Mouse (Mus musculus): ENCODE measurements around the gene Prtg.

The Prtg gene

GRCm38 (mm10) chr9:72806731-72807419 lies at the start of gene Prtg:
Prtg (plus strand) TSS chr9:72806874.
- in situ Hi-C loops (cut with MboI; ENCODE audit: low pct_unique_long_range_greater_than_20kb in 1 of 2, low sequenced_read_pairs in 2 of 2, unreplicated experiment in 1 of 2) = no loop called here

- in situ Hi-C loops (cut with MboI; ENCODE audit: low pct_unique_long_range_greater_than_20kb in 1 of 2, low sequenced_read_pairs in 2 of 2, unreplicated experiment in 1 of 2) = no loop called here
Measured at GRCm38 (mm10) chr9:72757143-72757542, 49.5 kb upstream of the Prtg start.

- in situ Hi-C loops (cut with MboI; ENCODE audit: low pct_unique_long_range_greater_than_20kb in 1 of 2, low sequenced_read_pairs in 2 of 2, unreplicated experiment in 1 of 2) = no loop called here
Measured at GRCm38 (mm10) chr9:72758705-72759131, 48.0 kb upstream of the Prtg start.

GRCm38 (mm10) chr9:72763050-72763718 lies 43.5 kb upstream of the Prtg start:
- in situ Hi-C loops (cut with MboI; ENCODE audit: low pct_unique_long_range_greater_than_20kb in 1 of 2, low sequenced_read_pairs in 2 of 2, unreplicated experiment in 1 of 2) = loop anchor here (5.0 to 10.0 kb wide), 4 partner anchors 114 to 182 kb away; no protein-coding TSS in a partner anchor

- in situ Hi-C loops (cut with MboI; ENCODE audit: low pct_unique_long_range_greater_than_20kb in 1 of 2, low sequenced_read_pairs in 2 of 2, unreplicated experiment in 1 of 2) = loop anchor here in 1 of 2 experiments (10.0 kb wide), 2 partner anchors 118 to 178 kb away; no protein-coding TSS in a partner anchor
Measured at GRCm38 (mm10) chr9:72766789-72767349, 39.8 kb upstream of the Prtg start.

GRCm38 (mm10) chr9:72775022-72775421 lies 31.7 kb upstream of the Prtg start:
- in situ Hi-C loops (cut with MboI; ENCODE audit: low pct_unique_long_range_greater_than_20kb in 1 of 2, low sequenced_read_pairs in 2 of 2, unreplicated experiment in 1 of 2) = no loop called here

GRCm38 (mm10) chr9:72779004-72779403 lies 27.7 kb upstream of the Prtg start:
- in situ Hi-C loops (cut with MboI; ENCODE audit: low pct_unique_long_range_greater_than_20kb in 1 of 2, low sequenced_read_pairs in 2 of 2, unreplicated experiment in 1 of 2) = no loop called here

GRCm38 (mm10) chr9:72779733-72780132 lies 26.9 kb upstream of the Prtg start:
- in situ Hi-C loops (cut with MboI; ENCODE audit: low pct_unique_long_range_greater_than_20kb in 1 of 2, low sequenced_read_pairs in 2 of 2, unreplicated experiment in 1 of 2) = no loop called here

- in situ Hi-C loops (cut with MboI; ENCODE audit: low pct_unique_long_range_greater_than_20kb in 1 of 2, low sequenced_read_pairs in 2 of 2, unreplicated experiment in 1 of 2) = no loop called here
Measured at GRCm38 (mm10) chr9:72780694-72781093, 26.0 kb upstream of the Prtg start.

- in situ Hi-C loops (cut with MboI; ENCODE audit: low pct_unique_long_range_greater_than_20kb in 1 of 2, low sequenced_read_pairs in 2 of 2, unreplicated experiment in 1 of 2) = no loop called here
Measured at GRCm38 (mm10) chr9:72781466-72781865, 25.2 kb upstream of the Prtg start.

GRCm38 (mm10) chr9:72782121-72782520 lies 24.6 kb upstream of the Prtg start:
- in situ Hi-C loops (cut with MboI; ENCODE audit: low pct_unique_long_range_greater_than_20kb in 1 of 2, low sequenced_read_pairs in 2 of 2, unreplicated experiment in 1 of 2) = no loop called here

GRCm38 (mm10) chr9:72787732-72788131 lies 18.9 kb upstream of the Prtg start:
- in situ Hi-C loops (cut with MboI; ENCODE audit: low pct_unique_long_range_greater_than_20kb in 1 of 2, low sequenced_read_pairs in 2 of 2, unreplicated experiment in 1 of 2) = no loop called here

GRCm38 (mm10) chr9:72790530-72791212 lies 16.0 kb upstream of the Prtg start:
- in situ Hi-C loops (cut with MboI; ENCODE audit: low pct_unique_long_range_greater_than_20kb in 1 of 2, low sequenced_read_pairs in 2 of 2, unreplicated experiment in 1 of 2) = no loop called here

GRCm38 (mm10) chr9:72791213-72791582 lies 15.5 kb upstream of the Prtg start:
- in situ Hi-C loops (cut with MboI; ENCODE audit: low pct_unique_long_range_greater_than_20kb in 1 of 2, low sequenced_read_pairs in 2 of 2, unreplicated experiment in 1 of 2) = no loop called here

GRCm38 (mm10) chr9:72791681-72792080 lies 15.0 kb upstream of the Prtg start:
- in situ Hi-C loops (cut with MboI; ENCODE audit: low pct_unique_long_range_greater_than_20kb in 1 of 2, low sequenced_read_pairs in 2 of 2, unreplicated experiment in 1 of 2) = no loop called here

- in situ Hi-C loops (cut with MboI; ENCODE audit: low pct_unique_long_range_greater_than_20kb in 1 of 2, low sequenced_read_pairs in 2 of 2, unreplicated experiment in 1 of 2) = no loop called here
Measured at GRCm38 (mm10) chr9:72795243-72795642, 11.4 kb upstream of the Prtg start.

GRCm38 (mm10) chr9:72797136-72797621 lies 9.5 kb upstream of the Prtg start:
- in situ Hi-C loops (cut with MboI; ENCODE audit: low pct_unique_long_range_greater_than_20kb in 1 of 2, low sequenced_read_pairs in 2 of 2, unreplicated experiment in 1 of 2) = no loop called here

GRCm38 (mm10) chr9:72803280-72803679 lies 3.4 kb upstream of the Prtg start:
- in situ Hi-C loops (cut with MboI; ENCODE audit: low pct_unique_long_range_greater_than_20kb in 1 of 2, low sequenced_read_pairs in 2 of 2, unreplicated experiment in 1 of 2) = no loop called here

- in situ Hi-C loops (cut with MboI; ENCODE audit: low pct_unique_long_range_greater_than_20kb in 1 of 2, low sequenced_read_pairs in 2 of 2, unreplicated experiment in 1 of 2) = no loop called here
Measured at GRCm38 (mm10) chr9:72806146-72806545, 528 bp upstream of the Prtg start.

Data from mouse embryonic stem cell (cell line).